Mouse (Mus musculus): ENCODE results near the gene Rgs9bp. TPM values are rescaled to one million over a fixed set of nuclear protein-coding genes. Genes with fewer than 3 reads are reported as not detected.
"Not testable (repeated sequence)": the region's sequence is repeated elsewhere in the genome, so short reads cannot be mapped to it uniquely, and the experiment has no call there.

Rgs9bp gene
- polyA plus RNA-seq, 1 experiment from 2014 or later = 0.32 TPM

GRCm38 (mm10) chr7:35530544-35530943 lies 54.8 kb downstream of the Rgs9bp start:
- H3K4me2 ChIP-seq (ENCODE audit: low read depth, low read length, severe bottlenecking); DNase-seq (ENCODE audit: low spot score); H3K27ac ChIP-seq (ENCODE audit: low read depth, low read length); H3K9me3 ChIP-seq (ENCODE audit: control insufficient read depth, low read length); H3K27me3 ChIP-seq (ENCODE audit: control insufficient read depth, insufficient read depth, low read length); ATAC-seq (replicated peaks; ENCODE audit: low FRiP score); H3K4me3 ChIP-seq (ENCODE audit: low read depth, low read length); H3K36me3 ChIP-seq (ENCODE audit: control insufficient read depth, insufficient read depth, low read length); H3K4me1 ChIP-seq (replicated peaks; ENCODE audit: control insufficient read depth, insufficient read depth, low read length); H3K9ac ChIP-seq (ENCODE audit: low read length): not testable (repeated sequence)
- 32% methylated on average over 1 of the region's 1 CpGs for WGBS

DNA sequence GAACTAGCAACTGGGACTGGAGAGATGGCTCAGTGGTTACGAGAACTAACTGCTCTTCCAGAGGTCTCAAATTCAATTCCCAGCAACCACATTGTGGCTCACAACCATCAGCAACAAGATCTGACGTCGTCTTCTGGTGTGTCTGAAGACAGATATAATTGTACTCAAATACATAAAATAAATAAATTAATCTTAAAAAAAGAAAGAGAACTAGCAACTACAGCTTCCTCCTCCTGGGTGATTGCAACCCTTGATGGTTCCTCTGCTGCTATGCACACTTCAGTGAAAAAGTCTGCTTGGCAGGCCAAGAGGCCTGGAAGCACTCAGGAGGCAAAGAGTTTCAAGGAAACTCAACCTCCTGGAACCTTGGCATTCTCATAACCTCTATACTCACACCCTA lies 55.4 kb downstream of the Rgs9bp start:
- Histone ChIP-seq H3K4me2 (ENCODE audit: low read depth, low read length, severe bottlenecking) (no peak overlapping the region), H3K27ac (ENCODE audit: low read depth, low read length) (no peak overlapping the region), H3K27me3 (ENCODE audit: control insufficient read depth, insufficient read depth, low read length) (no peaks in the 10 kb centered on the region), H3K4me1 (replicated peaks; ENCODE audit: control insufficient read depth, insufficient read depth, low read length) (no peaks in the 10 kb centered on the region), H3K36me3 (ENCODE audit: control insufficient read depth, insufficient read depth, low read length) (no peaks in the 10 kb centered on the region), H3K9me3 (ENCODE audit: control insufficient read depth, low read length) (no peaks in the 10 kb centered on the region), H3K9ac (ENCODE audit: low read length) (no peak overlapping the region), H3K4me3 (ENCODE audit: low read depth, low read length) (no peak overlapping the region)
- no peak for DNase-seq (ENCODE audit: low spot score)
- 68% methylated on average over 3 of the region's 3 CpGs for WGBS
- ATAC-seq (replicated peaks; ENCODE audit: low FRiP score) = no peak

Other genes starting within 250 kb of the Rgs9bp start
- 26.4 and 27.2 TPM in 2 replicates for gene Faap24, start 188.7 kb downstream of the Rgs9bp start, polyA plus RNA-seq (2014; fragmentation: Nextera tagmentation; extraction: Ambion mirVana)
- 58.2 and 61.7 TPM in 2 replicates for gene Cep89, start 188.5 kb downstream of the Rgs9bp start, polyA plus RNA-seq (2014; fragmentation: Nextera tagmentation; extraction: Ambion mirVana)
- 0.24 TPM in 1 of 2 replicates, not detected in the other for gene Slc7a9, start 136.8 kb downstream of the Rgs9bp start, polyA plus RNA-seq (2014; fragmentation: Nextera tagmentation; extraction: Ambion mirVana)
- not detected in 2 replicates for gene Tdrd12, start 47.8 kb downstream of the Rgs9bp start, polyA plus RNA-seq (2014; fragmentation: Nextera tagmentation; extraction: Ambion mirVana)
- gene Nudt19, start 29.3 kb downstream of the Rgs9bp start, polyA plus RNA-seq (2014; fragmentation: Nextera tagmentation; extraction: Ambion mirVana) = 43.3 and 45.7 TPM in 2 replicates
- gene Ankrd27, start 662 bp upstream of the Rgs9bp start, polyA plus RNA-seq (2014; fragmentation: Nextera tagmentation; extraction: Ambion mirVana) = 30.5 and 35.9 TPM in 2 replicates
- gene Pdcd5, start 61.9 kb upstream of the Rgs9bp start, polyA plus RNA-seq (2014; fragmentation: Nextera tagmentation; extraction: Ambion mirVana) = 305 TPM in 2 replicates
- 36.7 and 43.9 TPM in 2 replicates for gene Dpy19l3, start 168.9 kb upstream of the Rgs9bp start, polyA plus RNA-seq (2014; fragmentation: Nextera tagmentation; extraction: Ambion mirVana)
- 18.3 and 21.3 TPM in 2 replicates for gene Zfp507, start 217.4 kb upstream of the Rgs9bp start, polyA plus RNA-seq (2014; fragmentation: Nextera tagmentation; extraction: Ambion mirVana)